Mouse (Mus musculus) forebrain, embryonic 14.5 days (tissue): ENCODE data around the gene Hsd3b6. TPM values are rescaled to one million over a fixed set of nuclear protein-coding genes. Genes with fewer than 3 reads are reported as not detected.

ENCODE experiments used
- ATAC-seq: fragments of 200-750 bp; cut with Nextera tagmentation; 2 replicates; pipeline ENCODE4 v1.8.0; 2017; ENCODE audit warnings: mild to moderate bottlenecking, moderate library complexity
- DNase-seq: peaks from one replicate; pipeline ENCODE4 v3.0.0-alpha.2; 2015; ENCODE audit warnings: low spot score
- H3K27ac ChIP-seq: fragments of 300-500 bp; sonication (generic); 2 replicates; pipeline ENCODE4 v1.5.1; 2014; ENCODE audit warnings: low read depth, mild to moderate bottlenecking, control low read depth, low read length, moderate library complexity
- H3K27me3 ChIP-seq: fragments of 300-500 bp; sonication (generic); replicated peaks from 2 replicates; pipeline ENCODE4 v1.6.1; 2014; ENCODE audit warnings: low read length, control low read depth, mixed read lengths; ENCODE audit not compliant: control insufficient read depth, insufficient read depth
- H3K36me3 ChIP-seq: fragments of 300-500 bp; sonication (generic); 2 replicates; pipeline ENCODE4 v1.6.1; 2014; ENCODE audit warnings: low read length, control low read depth; ENCODE audit not compliant: control insufficient read depth, insufficient read depth
- H3K4me1 ChIP-seq: fragments of 300-500 bp; sonication (generic); 2 replicates; pipeline ENCODE4 v1.6.1; 2014; ENCODE audit warnings: antibody characterized with exemption, low read length, control low read depth; ENCODE audit not compliant: control insufficient read depth, insufficient read depth
- H3K4me2 ChIP-seq: fragments of 300-500 bp; sonication (generic); 2 replicates; pipeline ENCODE4 v1.6.1; 2014; ENCODE audit warnings: mild to moderate bottlenecking, control low read depth, low read length
- H3K4me3 ChIP-seq: fragments of 300-500 bp; sonication (generic); 2 replicates; pipeline ENCODE4 v1.5.1; 2014; ENCODE audit warnings: low read depth, low read length, control low read depth
- H3K9ac ChIP-seq: fragments of 300-500 bp; sonication (generic); 2 replicates; pipeline ENCODE4 v1.6.1; 2014; ENCODE audit warnings: mild to moderate bottlenecking, low read length, control low read depth, moderate library complexity
- H3K9me3 ChIP-seq: fragments of 300-500 bp; sonication (generic); replicated peaks from 2 replicates; pipeline ENCODE4 v1.6.1; 2016; ENCODE audit warnings: low read length, control low read depth, mixed read lengths; ENCODE audit not compliant: control insufficient read depth
- WGBS: fragments of 180-500 bp; shearing (Covaris S2); extraction: QIAGEN DNeasy Blood & Tissue Kit; methylation state at CpG from one replicate; pipeline ENCODE4 v1.1.7; 2014; 5-methylcytosine and 5-hydroxymethylcytosine counted together
- polyA plus RNA-seq: library from polyadenylated mRNA; unstranded; fragments of >200 nt; fragmentation: Nextera tagmentation; extraction: Ambion mirVana; gene quantifications from 2 replicates; pipeline ENCODE4 v1.2.1, GENCODE M21; 2014

The Hsd3b6 gene
- polyA plus RNA-seq, 1 experiment from 2014 or later: 0.67 TPM

DNA sequence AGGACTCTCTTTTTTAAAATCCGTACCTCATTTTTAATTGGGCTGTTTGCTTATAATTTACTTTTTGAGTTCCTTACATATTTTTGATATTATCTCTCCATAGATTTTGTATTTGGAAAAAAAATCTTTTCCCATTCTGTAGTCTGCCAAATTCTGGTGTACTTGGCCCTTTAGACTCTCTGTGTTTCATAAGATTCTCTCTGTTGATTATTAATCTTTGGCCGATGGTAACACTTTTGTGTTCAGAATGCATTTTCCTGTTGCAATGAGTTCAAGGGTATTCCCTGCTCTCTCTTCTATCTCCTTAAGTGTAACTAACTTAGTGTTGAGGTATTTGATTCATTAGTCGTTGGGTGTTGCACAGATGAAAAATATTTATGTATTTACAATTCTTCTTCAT, 57.4 kb downstream of the Hsd3b6 start:
- ATAC-seq (no peak), DNase-seq (no peak)
- Histone ChIP-seq H3K36me3 (no peaks in the 10 kb centered on the region), H3K4me1 (no peaks in the 10 kb centered on the region), H3K27ac (no peak overlapping the region), H3K9me3 (no peaks in the 10 kb centered on the region), H3K4me2 (no peak overlapping the region), H3K27me3 (no peaks in the 10 kb centered on the region), H3K9ac (no peak overlapping the region), H3K4me3 (no peak overlapping the region)
- WGBS: 88% methylated on average over 3 of the region's 3 CpGs

Other genes starting within 250 kb of the Hsd3b6 start
- gene Gm10681, start 225.6 kb downstream of the Hsd3b6 start, polyA plus RNA-seq: not detected in 2 replicates
- gene Hsd3b5, start 184.2 kb downstream of the Hsd3b6 start, polyA plus RNA-seq: not detected in 2 replicates
- gene Hsd3b2, start 89.9 kb downstream of the Hsd3b6 start, polyA plus RNA-seq: 0.06 and 0.09 TPM in 2 replicates
- 0.09 TPM in 1 of 2 replicates, not detected in the other for gene Hsd3b3, start 51.3 kb downstream of the Hsd3b6 start, polyA plus RNA-seq
- gene Hsd3b1, start 45.4 kb upstream of the Hsd3b6 start, polyA plus RNA-seq: not detected in 2 replicates
- gene Hao2, start 78.8 kb upstream of the Hsd3b6 start, polyA plus RNA-seq: not detected in 2 replicates